Mouse (Mus musculus): Measurements from ENCODE around the gene Klhl33. TPM values are rescaled to one million over a fixed set of nuclear protein-coding genes. Genes with fewer than 3 reads are reported as not detected.
A peak's percentile ranks its signal among the peaks of the same experiment; 100 is the strongest.

The Klhl33 gene
- polyA plus RNA-seq, 1 experiment from 2014 or later: 0.08 TPM

DNA sequence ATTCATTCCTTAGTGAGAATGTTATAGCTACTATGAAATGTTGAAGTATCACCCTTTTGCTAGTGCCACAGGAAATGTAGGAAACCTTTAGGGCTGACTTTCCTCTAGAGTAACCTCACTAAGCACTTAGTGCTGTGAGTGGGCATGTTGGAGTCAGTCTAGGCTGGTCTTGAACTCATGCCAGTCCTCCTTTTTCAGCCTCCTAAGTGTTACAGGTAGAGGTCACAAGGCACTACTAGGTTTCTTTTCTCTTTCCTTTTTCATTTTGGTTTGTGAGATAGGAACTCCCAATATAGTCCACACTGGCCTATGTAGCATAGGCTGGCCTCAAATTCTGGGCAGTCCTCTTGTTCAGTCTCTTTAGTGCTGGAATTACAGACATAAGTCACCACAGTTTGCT lies 1.9 kb downstream of the Klhl33 start:
- H3K27ac ChIP-seq (ENCODE audit: low read length): no peak overlapping the region
- no peak for ATAC-seq (ENCODE audit: low read depth)
- H3K9ac ChIP-seq (ENCODE audit: low read depth, low read length): no peak overlapping the region
- no peak overlapping the region for H3K4me2 ChIP-seq (ENCODE audit: low read depth, low read length)
- no peaks in the 10 kb centered on the region for H3K9me3 ChIP-seq (replicated peaks; ENCODE audit: control insufficient read depth, low read length)
- no peaks in the 10 kb centered on the region for H3K36me3 ChIP-seq (ENCODE audit: control insufficient read depth, insufficient read depth)
- peaks cover 3% of the 10 kb centered on the region for H3K4me1 ChIP-seq (ENCODE audit: control insufficient read depth, low read depth, low read length)
- no peak overlapping the region for H3K4me3 ChIP-seq (ENCODE audit: low read depth, low read length)
- peaks cover 5% of the 10 kb centered on the region; the same call in 1 of the 2 replicates for H3K27me3 ChIP-seq (ENCODE audit: control insufficient read depth, insufficient read depth, low read depth, low read length)

DNA sequence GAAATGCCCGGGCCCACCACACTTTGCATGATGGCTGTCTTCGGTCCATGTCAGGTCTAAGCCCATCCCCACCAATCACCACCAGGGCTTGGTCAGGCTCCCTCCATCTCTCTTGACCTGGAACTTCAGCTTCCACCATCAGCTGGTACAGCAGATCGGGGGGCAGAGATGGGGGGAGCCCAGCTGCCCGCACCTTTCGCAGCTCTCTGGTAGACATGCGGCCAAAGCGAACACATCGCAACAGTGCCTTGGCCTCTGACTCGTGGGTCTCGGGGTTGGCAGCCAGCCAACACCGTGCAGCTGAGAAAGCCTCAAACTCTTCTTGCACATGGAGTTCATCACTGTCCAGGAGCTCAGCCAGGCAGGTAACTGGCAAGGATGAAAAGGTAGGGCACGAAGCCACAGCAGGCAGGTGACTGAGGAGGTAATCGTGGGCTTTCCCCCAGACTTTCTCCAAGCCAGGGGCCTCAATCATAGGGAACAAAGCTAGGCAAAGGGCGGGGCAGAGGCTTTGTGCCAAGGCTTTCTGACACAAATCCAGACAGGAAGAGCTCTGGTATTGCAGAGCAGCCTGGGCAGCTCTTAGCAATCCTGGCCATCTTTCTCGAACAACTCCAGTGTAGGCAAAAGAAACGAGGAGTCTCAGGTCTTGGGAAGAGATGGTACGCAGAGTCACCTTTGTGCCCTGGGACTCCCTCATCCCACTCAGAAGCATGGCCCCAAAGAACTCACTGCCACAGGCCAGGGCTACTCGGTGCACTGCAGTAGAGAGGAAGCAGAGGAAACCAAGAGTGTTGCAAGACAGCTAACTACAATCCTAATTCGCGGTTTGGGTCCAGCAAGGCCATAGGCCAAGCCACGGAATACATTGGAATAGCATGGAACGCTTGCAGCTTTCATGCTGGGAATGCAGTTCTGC lies 4.5 kb downstream of the Klhl33 start:
- WGBS (ENCODE audit: insufficient replicate concordance): 60% methylated on average over 22 of the region's 22 CpGs
- Histone ChIP-seq H3K27me3 (ENCODE audit: control insufficient read depth, insufficient read depth, low read depth, low read length) (peaks cover 5% of the 10 kb centered on the region; the same call in 1 of the 2 replicates), H3K4me3 (ENCODE audit: low read depth, low read length) (no peak overlapping the region), H3K4me2 (ENCODE audit: low read depth, low read length) (no peak overlapping the region), H3K9ac (ENCODE audit: low read depth, low read length) (no peak overlapping the region), H3K4me1 (ENCODE audit: control insufficient read depth, low read depth, low read length) (peaks cover 3% of the 10 kb centered on the region), H3K36me3 (ENCODE audit: control insufficient read depth, insufficient read depth) (no peaks in the 10 kb centered on the region), H3K27ac (ENCODE audit: low read length) (no peak overlapping the region), H3K9me3 (replicated peaks; ENCODE audit: control insufficient read depth, low read length) (no peaks in the 10 kb centered on the region)
- ATAC-seq (ENCODE audit: low read depth): no peak

GRCm38 (mm10) chr14:50892091-50892490 lies 5.2 kb downstream of the Klhl33 start:
- H3K27me3 ChIP-seq (ENCODE audit: control insufficient read depth, insufficient read depth, low read depth, low read length): peaks cover 5% of the 10 kb centered on the region; the same call in 1 of the 2 replicates
- H3K36me3 ChIP-seq (ENCODE audit: control insufficient read depth, insufficient read depth): no peaks in the 10 kb centered on the region
- no peak overlapping the region for H3K4me3 ChIP-seq (ENCODE audit: low read depth, low read length)
- no peaks in the 10 kb centered on the region for H3K9me3 ChIP-seq (replicated peaks; ENCODE audit: control insufficient read depth, low read length)
- peaks cover 3% of the 10 kb centered on the region for H3K4me1 ChIP-seq (ENCODE audit: control insufficient read depth, low read depth, low read length)
- H3K4me2 ChIP-seq (ENCODE audit: low read depth, low read length): no peak overlapping the region
- no peak overlapping the region for H3K9ac ChIP-seq (ENCODE audit: low read depth, low read length)
- ATAC-seq (ENCODE audit: low read depth): no peak
- H3K27ac ChIP-seq (ENCODE audit: low read length): no peak overlapping the region
- 66% methylated on average over 7 of the region's 7 CpGs for WGBS (ENCODE audit: insufficient replicate concordance)

DNA sequence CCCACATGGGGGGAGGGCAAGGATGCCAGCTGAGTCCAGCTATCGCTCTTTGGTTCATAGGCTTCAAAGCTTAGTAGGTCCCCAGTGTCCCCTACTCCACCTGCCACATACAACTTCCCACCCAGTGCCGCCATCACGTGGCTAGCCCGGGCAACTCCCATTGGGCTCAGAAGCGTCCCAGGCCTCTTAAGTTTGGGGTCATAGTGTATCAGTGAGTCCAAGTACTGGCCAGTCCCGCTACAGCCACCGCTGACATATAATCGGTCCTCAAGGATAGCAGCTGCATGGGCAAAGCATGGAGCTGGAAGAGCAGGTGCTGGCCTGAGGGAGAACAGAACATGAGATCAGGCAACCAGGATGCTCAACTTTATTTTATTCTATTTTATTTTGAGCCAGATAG lies 5.7 kb downstream of the Klhl33 start:
- H3K9me3 ChIP-seq (replicated peaks; ENCODE audit: control insufficient read depth, low read length): no peaks in the 10 kb centered on the region
- no peak overlapping the region for H3K4me2 ChIP-seq (ENCODE audit: low read depth, low read length)
- peaks cover 3% of the 10 kb centered on the region; the same call in 1 of the 2 replicates for H3K27me3 ChIP-seq (ENCODE audit: control insufficient read depth, insufficient read depth, low read depth, low read length)
- no peak overlapping the region for H3K4me3 ChIP-seq (ENCODE audit: low read depth, low read length)
- WGBS (ENCODE audit: insufficient replicate concordance): 77% methylated on average over 8 of the region's 8 CpGs
- H3K9ac ChIP-seq (ENCODE audit: low read depth, low read length): no peak overlapping the region
- no peak overlapping the region for H3K27ac ChIP-seq (ENCODE audit: low read length)
- ATAC-seq (ENCODE audit: low read depth): no peak
- H3K36me3 ChIP-seq (ENCODE audit: control insufficient read depth, insufficient read depth): no peaks in the 10 kb centered on the region
- peaks cover 3% of the 10 kb centered on the region for H3K4me1 ChIP-seq (ENCODE audit: control insufficient read depth, low read depth, low read length)

GRCm38 (mm10) chr14:50876236-50876950 lies 20.9 kb downstream of the Klhl33 start:
- no peak overlapping the region for H3K4me2 ChIP-seq (ENCODE audit: low read depth, low read length)
- no peak overlapping the region for H3K9ac ChIP-seq (ENCODE audit: low read depth, low read length)
- H3K27ac ChIP-seq (ENCODE audit: low read length): no peak overlapping the region
- no peaks in the 10 kb centered on the region for H3K36me3 ChIP-seq (ENCODE audit: control insufficient read depth, insufficient read depth)
- H3K27me3 ChIP-seq (ENCODE audit: control insufficient read depth, insufficient read depth, low read depth, low read length): no peaks in the 10 kb centered on the region
- no peak overlapping the region for H3K4me3 ChIP-seq (ENCODE audit: low read depth, low read length)
- no peak for ATAC-seq (ENCODE audit: low read depth)
- no peaks in the 10 kb centered on the region for H3K4me1 ChIP-seq (ENCODE audit: control insufficient read depth, low read depth, low read length)
- no peaks in the 10 kb centered on the region for H3K9me3 ChIP-seq (replicated peaks; ENCODE audit: control insufficient read depth, low read length)
- 64% methylated on average over 6 of the region's 6 CpGs for WGBS (ENCODE audit: insufficient replicate concordance)

DNA sequence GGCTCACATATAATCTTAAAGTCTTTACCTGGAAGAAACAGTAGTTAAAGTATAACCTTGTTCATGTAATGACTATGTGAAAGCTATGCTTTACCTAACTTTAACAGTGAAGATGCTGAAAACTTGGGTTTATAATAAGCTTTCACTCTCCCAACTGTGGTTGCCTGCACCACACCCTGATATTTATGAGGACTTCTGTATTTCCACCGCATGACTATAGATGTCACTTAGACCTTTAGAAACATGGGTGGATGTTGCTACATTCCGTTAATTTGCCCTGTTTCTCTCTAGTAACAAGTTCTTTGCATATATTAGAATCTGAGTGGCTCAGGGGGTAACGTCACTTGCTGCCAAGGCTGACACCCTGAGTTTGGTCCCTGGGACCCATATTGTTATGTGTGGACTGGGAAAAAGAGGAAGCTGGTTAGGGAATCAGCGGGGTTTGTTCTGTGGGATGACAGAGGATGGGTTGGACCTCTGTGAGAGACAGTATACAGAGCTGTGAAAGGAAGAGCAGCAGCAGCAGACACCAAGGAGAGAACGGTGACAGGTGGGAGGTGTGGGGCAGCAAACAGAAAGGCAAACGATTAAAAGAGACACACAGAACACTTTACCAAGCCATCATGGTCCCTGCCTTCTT lies 21.6 kb downstream of the Klhl33 start:
- Histone ChIP-seq H3K4me1 (ENCODE audit: control insufficient read depth, low read depth, low read length) (no peaks in the 10 kb centered on the region), H3K36me3 (ENCODE audit: control insufficient read depth, insufficient read depth) (no peaks in the 10 kb centered on the region), H3K4me3 (ENCODE audit: low read depth, low read length) (no peak overlapping the region), H3K9ac (ENCODE audit: low read depth, low read length) (no peak overlapping the region), H3K27ac (ENCODE audit: low read length) (no peak overlapping the region), H3K9me3 (replicated peaks; ENCODE audit: control insufficient read depth, low read length) (no peaks in the 10 kb centered on the region), H3K27me3 (ENCODE audit: control insufficient read depth, insufficient read depth, low read depth, low read length) (no peaks in the 10 kb centered on the region), H3K4me2 (ENCODE audit: low read depth, low read length) (no peak overlapping the region)
- no peak for ATAC-seq (ENCODE audit: low read depth)
- 60% methylated on average over 6 of the region's 6 CpGs for WGBS (ENCODE audit: insufficient replicate concordance)

DNA sequence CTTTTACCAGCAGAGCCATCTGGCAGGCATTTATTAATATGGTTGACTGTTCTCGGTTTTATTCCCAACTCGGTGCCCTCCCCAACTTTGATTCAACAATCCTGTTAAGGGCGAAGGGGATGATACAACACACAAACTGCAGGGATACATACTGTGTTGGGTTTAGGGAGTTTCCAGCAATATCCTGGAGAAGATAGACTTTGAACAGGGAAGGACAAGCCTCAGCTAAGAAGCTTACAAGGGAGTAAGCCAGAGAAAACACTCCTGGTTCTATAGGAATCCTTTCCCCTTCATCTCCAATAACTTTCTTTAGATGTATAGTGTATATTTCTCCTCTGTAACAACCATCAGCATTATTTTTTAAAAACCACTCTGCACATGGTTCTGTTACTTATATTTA lies 22.1 kb downstream of the Klhl33 start:
- H3K9me3 ChIP-seq (replicated peaks; ENCODE audit: control insufficient read depth, low read length): no peaks in the 10 kb centered on the region
- no peak overlapping the region for H3K4me2 ChIP-seq (ENCODE audit: low read depth, low read length)
- WGBS (ENCODE audit: insufficient replicate concordance): 63% methylated on average over 3 of the region's 3 CpGs
- H3K4me1 ChIP-seq (ENCODE audit: control insufficient read depth, low read depth, low read length): no peaks in the 10 kb centered on the region
- ATAC-seq (ENCODE audit: low read depth): no peak
- H3K27me3 ChIP-seq (ENCODE audit: control insufficient read depth, insufficient read depth, low read depth, low read length): no peaks in the 10 kb centered on the region
- H3K36me3 ChIP-seq (ENCODE audit: control insufficient read depth, insufficient read depth): no peaks in the 10 kb centered on the region
- H3K9ac ChIP-seq (ENCODE audit: low read depth, low read length): no peak overlapping the region
- no peak overlapping the region for H3K4me3 ChIP-seq (ENCODE audit: low read depth, low read length)
- no peak overlapping the region for H3K27ac ChIP-seq (ENCODE audit: low read length)

DNA sequence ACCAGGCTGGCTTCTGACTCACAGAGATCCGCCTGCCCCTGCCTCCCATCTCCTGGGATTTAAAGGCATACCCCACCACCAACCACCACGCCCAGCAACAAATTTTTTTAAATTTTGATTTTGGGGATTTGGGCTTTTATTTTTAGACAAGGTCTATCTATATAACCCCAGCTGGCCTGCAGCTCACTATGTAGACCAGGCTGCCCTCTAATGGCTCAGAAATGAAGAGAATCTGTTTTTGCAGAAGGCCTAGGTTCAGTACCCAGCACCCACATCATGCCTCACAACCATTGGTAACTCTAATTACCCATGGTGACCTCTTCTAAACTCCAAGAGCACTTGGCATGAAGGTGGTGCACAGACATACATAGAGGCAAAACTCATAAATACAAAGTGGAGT lies 26.0 kb downstream of the Klhl33 start:
- WGBS (ENCODE audit: insufficient replicate concordance): 65% methylated on average over 2 of the region's 2 CpGs
- peaks cover 3% of the 10 kb centered on the region; the same call in 1 of the 2 replicates for H3K4me1 ChIP-seq (ENCODE audit: control insufficient read depth, low read depth, low read length)
- H3K9me3 ChIP-seq (replicated peaks; ENCODE audit: control insufficient read depth, low read length): no peaks in the 10 kb centered on the region
- no peak for ATAC-seq (ENCODE audit: low read depth)
- H3K27me3 ChIP-seq (ENCODE audit: control insufficient read depth, insufficient read depth, low read depth, low read length): no peaks in the 10 kb centered on the region
- H3K4me3 ChIP-seq (ENCODE audit: low read depth, low read length): no peak overlapping the region
- H3K36me3 ChIP-seq (ENCODE audit: control insufficient read depth, insufficient read depth): no peaks in the 10 kb centered on the region
- no peak overlapping the region for H3K27ac ChIP-seq (ENCODE audit: low read length)
- H3K9ac ChIP-seq (ENCODE audit: low read depth, low read length): no peak overlapping the region
- no peak overlapping the region for H3K4me2 ChIP-seq (ENCODE audit: low read depth, low read length)

- no peak for ATAC-seq (ENCODE audit: low read depth)
- no peak overlapping the region for H3K27ac ChIP-seq (ENCODE audit: low read length)
- H3K4me3 ChIP-seq (ENCODE audit: low read depth, low read length): peak overlapping the region; percentile 65
- H3K4me1 ChIP-seq (ENCODE audit: control insufficient read depth, low read depth, low read length): peaks cover 3% of the 10 kb centered on the region; the same call in 1 of the 2 replicates
- H3K4me2 ChIP-seq (ENCODE audit: low read depth, low read length): peak overlapping the region; percentile 55
- H3K36me3 ChIP-seq (ENCODE audit: control insufficient read depth, insufficient read depth): no peaks in the 10 kb centered on the region
- 30% methylated on average over 5 of the region's 5 CpGs for WGBS (ENCODE audit: insufficient replicate concordance)
- H3K9ac ChIP-seq (ENCODE audit: low read depth, low read length): no peak overlapping the region; the same call in 1 of the 2 replicates
- H3K9me3 ChIP-seq (replicated peaks; ENCODE audit: control insufficient read depth, low read length): no peaks in the 10 kb centered on the region
- H3K27me3 ChIP-seq (ENCODE audit: control insufficient read depth, insufficient read depth, low read depth, low read length): no peaks in the 10 kb centered on the region
These were observed 26.5 kb downstream of the Klhl33 start for GRCm38 (mm10) chr14:50870805-50871143.
